Mouse (Mus musculus) lung, embryonic 14.5 days (tissue): ENCODE measurements around the gene Pusl1. TPM values are rescaled to one million over a fixed set of nuclear protein-coding genes. Genes with fewer than 3 reads are reported as not detected.

Experiments used
- ATAC-seq: fragments of 200-750 bp; cut with Nextera tagmentation; 2 replicates; pipeline ENCODE4 v1.8.0; 2017; ENCODE audit warnings: mild to moderate bottlenecking, moderate TSS enrichment, moderate library complexity; ENCODE audit not compliant: insufficient read depth
- DNase-seq: peaks from one replicate; pipeline ENCODE4 v3.0.0-alpha.2; 2015
- H3K27ac ChIP-seq: fragments of 300-500 bp; sonication (generic); 2 replicates; pipeline ENCODE4 v1.5.1; 2014; ENCODE audit warnings: low read depth, mild to moderate bottlenecking, moderate library complexity
- H3K27me3 ChIP-seq: fragments of 300-500 bp; sonication (generic); 2 replicates; pipeline ENCODE4 v1.6.1; 2014; ENCODE audit warnings: low read length, control low read depth; ENCODE audit not compliant: insufficient read depth
- H3K36me3 ChIP-seq: fragments of 300-500 bp; sonication (generic); 2 replicates; pipeline ENCODE4 v1.6.1; 2014; ENCODE audit warnings: control low read depth; ENCODE audit not compliant: insufficient read depth
- H3K4me1 ChIP-seq: fragments of 300-500 bp; sonication (generic); 2 replicates; pipeline ENCODE4 v1.6.1; 2014; ENCODE audit warnings: antibody characterized with exemption, control low read depth; ENCODE audit not compliant: insufficient read depth
- H3K4me2 ChIP-seq: fragments of 300-500 bp; sonication (generic); 2 replicates; pipeline ENCODE4 v1.6.1; 2014; ENCODE audit warnings: mild to moderate bottlenecking
- H3K4me3 ChIP-seq: fragments of 300-500 bp; sonication (generic); 2 replicates; pipeline ENCODE4 v1.5.1; 2014; ENCODE audit warnings: low read depth, low read length
- H3K9ac ChIP-seq: fragments of 300-500 bp; sonication (generic); 2 replicates; pipeline ENCODE4 v1.6.1; 2014
- H3K9me3 ChIP-seq: fragments of 300-500 bp; sonication (generic); 2 replicates; pipeline ENCODE4 v1.6.1; 2016; ENCODE audit warnings: low read depth, low read length, control low read depth
- CTCF ChIP-seq: IDR thresholded peaks from 2 replicates; pipeline ENCODE4 v1.5.1; 2016; ENCODE audit warnings: antibody characterized with exemption, low read depth
- WGBS: fragments of 180-500 bp; shearing (Covaris S2); extraction: QIAGEN DNeasy Blood & Tissue Kit; methylation state at CpG from one replicate; pipeline ENCODE4 v1.1.7; 2014; 5-methylcytosine and 5-hydroxymethylcytosine counted together
- polyA plus RNA-seq: library from polyadenylated mRNA; unstranded; fragments of >200 nt; fragmentation: Nextera tagmentation; extraction: Ambion mirVana; gene quantifications from 2 replicates; pipeline ENCODE4 v1.2.1, GENCODE M21; 2014

Gene Pusl1
- polyA plus RNA-seq, 1 experiment from 2014 or later, result 50.9 TPM

DNA sequence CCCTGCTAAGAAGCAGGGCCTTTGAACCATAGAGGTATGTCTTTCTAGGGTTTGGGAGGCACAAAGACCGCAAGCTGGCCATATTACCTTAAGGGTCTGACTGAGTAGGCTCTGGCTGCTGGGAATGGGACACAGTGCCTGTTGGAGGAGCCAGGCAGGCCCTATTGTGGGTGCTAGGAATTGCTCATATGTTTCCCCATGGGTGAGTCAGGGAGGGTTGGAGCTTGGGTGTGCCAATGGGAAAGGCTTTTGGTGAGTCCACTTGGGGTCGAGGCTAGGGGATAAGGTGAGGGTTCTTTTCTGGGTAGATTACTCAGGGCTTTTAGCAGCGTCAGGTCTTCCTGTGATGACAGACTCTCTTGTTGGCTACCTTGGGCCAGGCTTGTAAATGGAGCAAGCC lies 40.2 kb downstream of the Pusl1 start:
- Histone ChIP-seq H3K4me3 (no peak overlapping the region), H3K36me3 (peaks cover 31% of the 10 kb centered on the region), H3K9ac (no peak overlapping the region), H3K4me1 (peaks cover 8% of the 10 kb centered on the region; the same call in 1 of the 2 replicates), H3K27me3 (no peaks in the 10 kb centered on the region), H3K27ac (no peak overlapping the region), H3K9me3 (no peaks in the 10 kb centered on the region), H3K4me2 (no peak overlapping the region)
- ATAC-seq, result no peak
- no peak for TF ChIP-seq CTCF
- DNase-seq, result no peak
- 84% methylated on average over 3 of the region's 3 CpGs for WGBS

DNA sequence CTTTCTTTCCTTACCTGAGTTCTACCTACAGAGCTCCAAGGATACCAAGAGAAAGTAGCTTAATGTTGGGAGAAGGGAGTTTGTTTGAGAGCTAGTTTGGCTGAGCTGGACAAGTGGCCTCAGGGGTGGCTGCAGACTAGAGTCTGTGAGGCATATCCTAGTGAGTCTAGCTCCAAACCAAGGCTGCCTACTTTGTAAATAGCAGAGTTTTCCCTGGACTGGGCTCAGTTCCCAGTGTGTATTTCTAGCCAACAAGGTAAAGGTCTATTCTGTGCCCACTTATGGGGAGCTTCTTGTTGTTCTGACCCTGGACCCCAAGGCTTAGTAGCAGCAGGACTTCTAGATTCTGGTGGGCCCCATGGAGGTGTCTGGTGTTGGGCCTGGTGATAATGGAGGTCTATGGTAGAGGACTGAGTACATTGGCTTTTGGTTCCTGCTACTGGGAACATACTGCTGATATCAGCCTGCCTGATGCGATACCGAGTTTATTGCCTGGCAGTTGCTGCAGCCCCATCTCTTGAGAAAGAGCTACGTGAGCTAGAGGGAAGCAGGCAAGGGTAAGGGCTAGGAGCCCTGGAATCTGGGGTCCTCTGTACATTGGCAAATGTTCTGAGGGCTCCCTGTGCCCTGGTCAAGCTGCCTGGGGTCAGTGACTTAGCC lies 41.7 kb downstream of the Pusl1 start:
- DNase-seq (no peak), ATAC-seq (no peak)
- Histone ChIP-seq H3K4me2 (no peak overlapping the region), H3K27ac (no peak overlapping the region), H3K36me3 (peaks cover 21% of the 10 kb centered on the region; the same call in 1 of the 2 replicates), H3K4me1 (peaks cover 8% of the 10 kb centered on the region; the same call in 1 of the 2 replicates), H3K4me3 (no peak overlapping the region), H3K9ac (peak overlapping the region; percentile 6; the same call in 1 of the 2 replicates), H3K9me3 (no peaks in the 10 kb centered on the region), H3K27me3 (no peaks in the 10 kb centered on the region)
- no peak for TF ChIP-seq CTCF
- 93% methylated on average over 3 of the region's 3 CpGs for WGBS

DNA sequence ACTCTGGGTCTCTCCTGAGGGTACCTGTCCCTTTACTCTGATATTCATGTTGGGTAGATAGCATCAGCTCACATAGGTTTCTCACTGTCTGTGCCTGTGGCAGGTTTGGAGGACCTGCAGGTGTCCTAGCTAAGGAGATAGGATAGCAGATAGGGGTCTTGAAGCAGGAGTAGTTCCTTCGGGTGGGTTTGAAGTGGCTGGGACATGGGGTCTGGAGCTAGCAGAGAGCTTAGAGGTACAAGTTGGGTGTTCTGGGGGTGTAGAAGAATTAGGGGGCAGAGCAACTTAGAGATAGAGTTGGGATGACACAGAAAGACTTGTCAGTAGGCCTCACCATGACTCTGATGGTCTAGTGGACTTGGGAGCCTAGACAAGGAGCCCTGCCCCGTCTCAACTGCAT lies 42.2 kb downstream of the Pusl1 start:
- Histone ChIP-seq H3K27me3 (no peaks in the 10 kb centered on the region), H3K27ac (no peak overlapping the region), H3K4me1 (peaks cover 8% of the 10 kb centered on the region; the same call in 1 of the 2 replicates), H3K9ac (peak overlapping the region; percentile 6; the same call in 1 of the 2 replicates), H3K4me2 (peak overlapping the region; percentile 96), H3K9me3 (no peaks in the 10 kb centered on the region), H3K36me3 (peaks cover 15% of the 10 kb centered on the region; the same call in 1 of the 2 replicates), H3K4me3 (no peak overlapping the region)
- no peak for TF ChIP-seq CTCF
- WGBS, result 91% methylated on average over 2 of the region's 2 CpGs
- ATAC-seq, result no peak
- no peak for DNase-seq

DNA sequence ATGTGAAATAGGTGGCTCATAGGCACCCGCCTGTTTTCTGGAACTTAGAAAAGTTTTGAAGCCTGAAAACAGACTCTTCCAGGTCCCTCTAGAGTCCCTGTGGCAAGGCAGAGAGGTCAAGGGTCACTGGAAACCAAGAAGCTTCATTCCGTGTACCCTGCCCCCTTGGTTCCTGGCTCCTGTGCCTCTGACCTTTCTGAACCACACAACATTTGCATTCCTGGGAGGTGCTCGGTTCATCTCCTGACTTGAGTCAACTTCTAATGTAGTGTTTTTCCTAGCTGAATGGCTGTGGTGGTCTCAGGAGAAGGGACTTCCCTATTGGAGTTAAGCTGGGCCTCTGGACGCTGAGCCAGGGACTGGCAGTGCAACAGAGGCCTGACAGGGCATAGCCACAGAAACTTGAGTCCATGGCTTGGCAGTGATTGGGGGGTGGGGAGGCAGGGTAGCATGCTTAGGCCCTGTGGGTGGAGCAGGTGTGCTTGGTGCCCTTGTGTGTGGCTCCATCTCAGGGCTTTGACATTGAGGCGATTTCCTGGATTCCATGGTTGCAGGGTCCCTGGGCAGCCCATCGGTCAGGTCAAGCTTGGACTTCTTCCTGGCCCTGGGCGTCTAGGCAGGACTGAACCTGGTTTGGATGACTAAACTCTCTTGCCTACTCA lies 43.0 kb downstream of the Pusl1 start:
- peak overlapping the region; percentile 87 for H3K4me3 ChIP-seq
- no peaks in the 10 kb centered on the region for H3K27me3 ChIP-seq
- H3K27ac ChIP-seq, result no peak overlapping the region
- 62% methylated on average over 7 of the region's 7 CpGs for WGBS
- DNase-seq (no peak), ATAC-seq (no peak)
- no peaks in the 10 kb centered on the region for H3K9me3 ChIP-seq
- H3K4me1 ChIP-seq, result peaks cover 8% of the 10 kb centered on the region; the same call in 1 of the 2 replicates
- TF ChIP-seq CTCF, result no peak
- peak overlapping the region; percentile 96 for H3K4me2 ChIP-seq
- peaks cover 15% of the 10 kb centered on the region; the same call in 1 of the 2 replicates for H3K36me3 ChIP-seq
- H3K9ac ChIP-seq, result peak overlapping the region; percentile 83

DNA sequence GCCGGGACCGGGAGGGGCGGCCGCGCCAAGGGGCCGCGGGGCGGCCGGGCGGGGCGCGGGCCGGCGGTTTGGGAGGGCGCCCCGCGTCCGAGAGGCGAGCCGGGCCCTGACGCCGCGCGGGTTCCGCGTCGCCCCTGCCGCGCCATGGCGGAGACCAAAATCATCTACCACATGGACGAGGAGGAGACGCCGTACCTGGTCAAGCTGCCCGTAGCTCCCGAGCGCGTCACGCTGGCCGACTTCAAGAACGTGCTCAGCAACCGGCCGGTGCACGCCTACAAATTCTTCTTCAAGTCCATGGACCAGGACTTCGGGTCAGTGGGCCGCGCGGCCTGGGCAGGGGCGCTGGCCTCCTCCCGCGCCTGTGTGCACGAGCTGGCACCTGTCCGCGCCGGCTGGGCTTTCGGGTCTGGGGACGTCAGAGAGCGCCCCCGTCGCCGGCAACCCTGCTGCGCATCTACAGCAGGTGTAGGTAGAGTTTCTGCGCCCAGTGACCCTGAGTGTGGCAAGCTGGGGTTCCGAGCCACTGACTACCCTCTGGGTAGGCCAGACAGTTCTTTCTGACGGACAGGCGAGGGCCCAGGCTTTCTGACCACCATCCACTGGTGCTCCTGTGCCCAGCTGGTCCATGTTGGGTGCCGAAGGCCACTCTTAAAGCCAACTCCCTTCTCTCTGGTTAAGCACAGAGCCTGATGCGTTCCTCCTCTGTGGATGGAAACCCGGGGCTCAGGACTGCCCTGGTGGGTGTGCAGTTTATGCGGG lies 43.8 kb downstream of the Pusl1 start:
- Histone ChIP-seq H3K9ac (peak overlapping the region; percentile 83), H3K9me3 (no peaks in the 10 kb centered on the region), H3K4me1 (peaks cover 8% of the 10 kb centered on the region; the same call in 1 of the 2 replicates), H3K36me3 (peaks cover 20% of the 10 kb centered on the region; the same call in 1 of the 2 replicates), H3K4me2 (peak overlapping the region; percentile 96), H3K27me3 (no peaks in the 10 kb centered on the region), H3K27ac (peak overlapping the region; percentile 51; the same call in 1 of the 2 replicates), H3K4me3 (peak overlapping the region; percentile 87)
- peak; percentile 52 for ATAC-seq
- no peak for TF ChIP-seq CTCF
- WGBS, result 2% methylated on average over 69 of the region's 69 CpGs
- peak; percentile 48 for DNase-seq

DNA sequence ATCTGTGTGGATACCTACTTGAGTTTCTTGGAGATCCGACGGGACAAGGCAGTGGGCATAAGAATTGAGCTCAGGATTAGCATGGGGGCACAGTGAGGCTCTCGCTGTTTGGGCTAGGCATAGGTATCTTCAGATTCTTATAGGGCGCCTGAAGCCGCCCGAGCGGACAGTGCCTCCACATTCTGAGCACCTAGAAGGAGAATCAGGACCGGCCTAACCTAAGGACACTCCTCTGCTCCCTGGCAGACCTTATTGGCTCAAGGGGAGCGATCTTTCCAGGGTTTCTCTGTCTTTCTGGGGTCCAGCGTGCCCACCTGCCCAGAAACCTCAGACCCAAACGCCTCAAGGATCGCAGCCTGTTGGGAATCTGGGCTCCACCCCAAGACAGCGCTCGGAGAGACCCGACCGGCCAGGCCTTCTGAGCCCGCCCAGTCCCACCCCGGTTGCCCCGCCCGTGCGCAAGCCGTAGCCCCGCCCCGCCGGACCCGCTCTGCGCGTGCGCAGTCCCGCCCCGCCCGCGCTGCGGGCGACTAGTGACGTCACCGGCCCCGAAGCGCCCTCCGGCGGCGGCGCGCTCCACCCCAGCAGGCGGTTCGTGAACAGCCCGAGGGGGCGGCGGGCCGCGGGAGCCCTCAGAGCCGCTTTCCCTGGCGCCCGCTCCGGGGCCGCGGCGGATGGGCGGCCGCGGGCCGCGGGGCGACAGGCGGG lies 44.6 kb downstream of the Pusl1 start, which contains the start of gene Dvl1:
Gene Dvl1 (plus strand): TSS at position 532 of the 708 bp plus-strand sequence.
- Histone ChIP-seq H3K4me2 (peak within 1 kb of the TSS; percentile 96), H3K36me3 (peaks cover 25% of the 10 kb centered on the region; the same call in 1 of the 2 replicates), H3K27ac (peak within 1 kb of the TSS; percentile 51; the same call in 1 of the 2 replicates), H3K4me3 (peak within 1 kb of the TSS; percentile 87), H3K27me3 (no peaks in the 10 kb centered on the region), H3K4me1 (peaks cover 8% of the 10 kb centered on the region; the same call in 1 of the 2 replicates), H3K9ac (peak within 1 kb of the TSS; percentile 83), H3K9me3 (no peaks in the 10 kb centered on the region)
- DNase-seq (peak; percentile 96), ATAC-seq (peak; percentile 93)
- WGBS, result 1% methylated on average over 52 of the region's 65 CpGs
- no peak; the same call in 1 of the 2 replicates for TF ChIP-seq CTCF
